Mouse (Mus musculus): Measurements from ENCODE around the gene Gm49355. TPM values are rescaled to one million over a fixed set of nuclear protein-coding genes. Genes with fewer than 3 reads are reported as not detected.
"Not testable (repeated sequence)": the region's sequence is repeated elsewhere in the genome, so short reads cannot be mapped to it uniquely, and the experiment has no call there.

Gene Gm49355
- polyA plus RNA-seq (2015; fragmentation: Nextera tagmentation; extraction: Ambion mirVana), result 0.04 and 0.05 TPM in 2 replicates

DNA sequence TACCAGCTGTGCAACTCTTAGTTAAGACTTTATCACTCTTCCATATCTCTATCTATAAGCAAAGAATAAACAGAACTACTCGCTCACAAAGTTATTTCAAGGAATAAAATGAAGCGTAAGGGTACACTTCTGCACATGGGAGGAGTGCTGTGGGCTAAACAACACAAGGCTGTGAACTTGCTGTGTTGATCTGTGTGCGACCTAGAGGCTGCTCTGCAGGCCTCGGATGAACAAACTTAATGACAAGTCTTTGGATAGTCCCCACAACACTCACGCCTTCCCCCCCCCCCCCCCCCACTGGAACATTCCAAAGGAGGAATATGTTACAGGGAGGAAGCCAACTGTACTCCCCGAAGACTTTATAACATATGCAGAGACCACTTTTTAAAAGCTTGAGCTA is at the start of gene Gm49355:
Gm49355 (plus strand) TSS at position 336 of the 400 bp plus-strand sequence.
- no peak for ATAC-seq (ENCODE audit: low read depth)
- peak within 1 kb of the TSS; percentile 91 for H3K9ac ChIP-seq (ENCODE audit: low read depth, low read length)
- peak within 1 kb of the TSS; percentile 76 for H3K4me2 ChIP-seq (ENCODE audit: low read depth, low read length)
- peak within 1 kb of the TSS; percentile 92 for H3K27ac ChIP-seq (ENCODE audit: low read length)
- H3K36me3 ChIP-seq (ENCODE audit: control insufficient read depth, insufficient read depth), result no peaks in the 10 kb centered on the region; the same call in 1 of the 2 replicates
- H3K27me3 ChIP-seq (ENCODE audit: control insufficient read depth, insufficient read depth, low read depth, low read length), result no peaks in the 10 kb centered on the region
- peak within 1 kb of the TSS; percentile 94 for H3K4me3 ChIP-seq (ENCODE audit: low read depth, low read length)
- WGBS (ENCODE audit: insufficient replicate concordance), result 71% methylated on average over 6 of the region's 6 CpGs
- H3K9me3 ChIP-seq (replicated peaks; ENCODE audit: control insufficient read depth, low read length), result no peaks in the 10 kb centered on the region
- no peaks in the 10 kb centered on the region; the same call in 1 of the 2 replicates for H3K4me1 ChIP-seq (ENCODE audit: control insufficient read depth, low read depth, low read length)

DNA sequence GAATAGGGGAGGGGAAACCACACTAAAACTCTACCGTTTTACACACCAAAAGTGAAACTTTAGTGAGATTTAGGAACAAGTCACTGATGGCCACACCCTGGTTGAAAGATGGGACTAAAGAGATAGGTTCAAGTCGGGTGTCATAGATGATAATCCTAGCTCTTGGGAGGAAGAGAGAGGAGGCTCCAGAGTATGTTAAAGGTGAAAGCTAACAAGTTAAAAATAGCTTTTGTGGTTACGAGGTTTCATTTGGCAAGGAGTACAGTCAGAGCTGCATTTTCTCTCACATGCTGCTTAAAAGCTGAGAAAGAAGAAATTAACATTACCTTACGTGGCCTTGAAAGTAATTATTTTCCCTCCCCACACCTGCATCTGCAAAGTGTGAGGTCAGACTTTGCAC is 40.0 kb upstream of the Gm49355 start:
- Histone ChIP-seq H3K4me2 (ENCODE audit: low read depth, low read length) (no peak overlapping the region), H3K27ac (ENCODE audit: low read length) (no peak overlapping the region), H3K4me3 (ENCODE audit: low read depth, low read length) (no peak overlapping the region), H3K9ac (ENCODE audit: low read depth, low read length) (no peak overlapping the region), H3K36me3 (ENCODE audit: control insufficient read depth, insufficient read depth) (no peaks in the 10 kb centered on the region), H3K4me1 (ENCODE audit: control insufficient read depth, low read depth, low read length) (no peaks in the 10 kb centered on the region), H3K9me3 (replicated peaks; ENCODE audit: control insufficient read depth, low read length) (no peaks in the 10 kb centered on the region), H3K27me3 (ENCODE audit: control insufficient read depth, insufficient read depth, low read depth, low read length) (no peaks in the 10 kb centered on the region)
- 38% methylated on average over 4 of the region's 4 CpGs for WGBS (ENCODE audit: insufficient replicate concordance)
- ATAC-seq (ENCODE audit: low read depth), result no peak

DNA sequence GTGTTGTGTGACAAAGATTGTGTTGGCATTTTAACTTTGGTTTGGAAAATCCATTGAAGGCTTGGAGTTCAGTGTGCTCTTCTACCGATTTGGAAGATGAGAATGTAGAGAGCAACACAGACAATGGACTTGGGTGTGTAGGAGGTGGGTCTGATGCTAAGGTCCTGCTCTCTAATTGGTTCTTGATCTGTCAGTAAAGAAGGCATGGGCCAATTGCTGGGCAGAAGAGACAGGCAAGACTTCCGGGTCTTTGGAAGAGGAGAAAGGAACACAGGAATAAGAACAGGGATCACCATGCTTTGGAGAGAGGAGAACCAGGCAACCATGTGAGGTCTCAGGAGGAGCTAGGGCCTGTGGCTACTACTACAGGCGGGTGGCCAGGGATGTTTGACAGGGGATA is 7.7 kb upstream of the Gm49355 start:
- no peak overlapping the region for H3K4me2 ChIP-seq (ENCODE audit: low read depth, low read length)
- no peak overlapping the region for H3K4me3 ChIP-seq (ENCODE audit: low read depth, low read length)
- H3K27me3 ChIP-seq (ENCODE audit: control insufficient read depth, insufficient read depth, low read depth, low read length), result no peaks in the 10 kb centered on the region
- no peak for ATAC-seq (ENCODE audit: low read depth)
- no peak overlapping the region for H3K27ac ChIP-seq (ENCODE audit: low read length)
- H3K9me3 ChIP-seq (replicated peaks; ENCODE audit: control insufficient read depth, low read length), result no peaks in the 10 kb centered on the region
- H3K36me3 ChIP-seq (ENCODE audit: control insufficient read depth, insufficient read depth), result no peaks in the 10 kb centered on the region
- WGBS (ENCODE audit: insufficient replicate concordance), result 51% methylated on average over 3 of the region's 3 CpGs
- H3K9ac ChIP-seq (ENCODE audit: low read depth, low read length), result no peak overlapping the region
- no peaks in the 10 kb centered on the region for H3K4me1 ChIP-seq (ENCODE audit: control insufficient read depth, low read depth, low read length)

DNA sequence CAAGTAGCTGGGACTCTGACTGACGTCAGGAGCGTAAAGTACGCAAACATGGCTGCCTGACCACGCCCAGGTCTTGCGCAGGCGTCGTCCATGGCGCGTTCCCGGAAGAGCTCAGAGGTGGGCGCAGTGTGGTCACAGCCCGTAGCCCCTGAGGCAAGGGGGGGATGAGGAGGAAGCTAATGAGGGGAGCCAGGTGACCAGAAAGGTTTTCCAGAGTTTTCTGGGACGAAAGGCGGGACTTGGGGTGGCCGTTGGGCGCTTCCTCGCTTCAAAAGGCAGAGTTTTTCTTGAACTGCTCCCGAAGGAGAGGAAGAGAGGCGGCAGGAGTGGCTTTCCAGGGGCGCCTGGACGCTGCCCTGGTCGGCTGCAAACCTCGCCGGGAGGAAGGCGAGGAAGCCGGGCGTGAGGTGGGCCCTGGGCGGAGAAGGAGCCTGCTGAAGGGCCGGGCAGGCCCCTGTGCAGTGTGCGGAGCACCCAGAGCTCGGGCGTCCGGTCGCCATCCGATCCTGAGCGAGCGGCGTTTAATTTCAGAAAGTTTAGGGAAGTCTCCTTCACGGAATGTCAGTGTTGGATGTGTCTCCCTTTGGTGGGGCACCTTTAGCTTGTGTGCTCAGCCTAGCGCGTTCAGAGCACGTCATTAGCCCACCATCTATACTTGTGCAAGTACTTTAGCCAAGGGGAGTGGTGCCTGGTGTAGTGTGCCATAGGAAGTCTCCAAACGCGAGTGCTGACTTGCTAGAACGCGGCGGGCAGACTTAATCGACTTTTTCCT is 551 bp downstream of the Gm49355 start, which contains the start of gene 3830406C13Rik:
3830406C13Rik (plus strand) TSS at position 33 of the 772 bp plus-strand sequence.
- ATAC-seq (ENCODE audit: low read depth), result peak; percentile 94
- whole genome bisulfite sequencing (ENCODE audit: insufficient replicate concordance), result under 1% methylated on average over 48 of the region's 48 CpGs
- no peaks in the 10 kb centered on the region; the same call in 1 of the 2 replicates for H3K36me3 ChIP-seq (ENCODE audit: control insufficient read depth, insufficient read depth)

DNA sequence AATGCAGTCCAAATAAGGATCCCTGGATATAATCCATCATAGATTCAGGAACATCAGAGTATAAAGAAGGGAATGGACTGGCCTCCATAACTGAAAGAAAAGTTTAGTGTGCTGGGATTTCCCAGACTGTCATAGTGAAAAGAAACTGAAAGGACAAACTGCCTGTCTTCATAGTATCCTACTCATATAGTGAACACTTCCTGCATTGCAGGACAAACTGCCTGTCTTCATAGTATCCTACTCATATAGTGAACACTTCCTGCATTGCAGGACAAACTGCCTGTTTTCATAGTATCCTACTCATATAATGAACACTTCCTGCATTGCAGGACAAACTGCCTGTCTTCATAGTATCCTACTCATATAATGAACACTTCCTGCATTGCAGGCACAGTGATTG is 6.0 kb downstream of the Gm49355 start:
- H3K4me3 ChIP-seq (ENCODE audit: low read depth, low read length); H3K9me3 ChIP-seq (replicated peaks; ENCODE audit: control insufficient read depth, low read length); H3K27ac ChIP-seq (ENCODE audit: low read length); H3K4me1 ChIP-seq (ENCODE audit: control insufficient read depth, low read depth, low read length); H3K36me3 ChIP-seq (ENCODE audit: control insufficient read depth, insufficient read depth); H3K27me3 ChIP-seq (ENCODE audit: control insufficient read depth, insufficient read depth, low read depth, low read length); H3K9ac ChIP-seq (ENCODE audit: low read depth, low read length); ATAC-seq (ENCODE audit: low read depth); H3K4me2 ChIP-seq (ENCODE audit: low read depth, low read length): not testable (repeated sequence)

More for the DNA sequence above, 551 bp downstream of the Gm49355 start, which contains the start of gene 3830406C13Rik:
- peak within 1 kb of the TSS; percentile 94 for H3K4me3 ChIP-seq (ENCODE audit: low read depth, low read length)
- no peaks in the 10 kb centered on the region for H3K27me3 ChIP-seq (ENCODE audit: control insufficient read depth, insufficient read depth, low read depth, low read length)
- H3K9ac ChIP-seq (ENCODE audit: low read depth, low read length), result peak within 1 kb of the TSS; percentile 91
- H3K9me3 ChIP-seq (replicated peaks; ENCODE audit: control insufficient read depth, low read length), result no peaks in the 10 kb centered on the region
- no peaks in the 10 kb centered on the region; the same call in 1 of the 2 replicates for H3K4me1 ChIP-seq (ENCODE audit: control insufficient read depth, low read depth, low read length)
- peak within 1 kb of the TSS; percentile 76 for H3K4me2 ChIP-seq (ENCODE audit: low read depth, low read length)
- peak within 1 kb of the TSS; percentile 92 for H3K27ac ChIP-seq (ENCODE audit: low read length)

DNA sequence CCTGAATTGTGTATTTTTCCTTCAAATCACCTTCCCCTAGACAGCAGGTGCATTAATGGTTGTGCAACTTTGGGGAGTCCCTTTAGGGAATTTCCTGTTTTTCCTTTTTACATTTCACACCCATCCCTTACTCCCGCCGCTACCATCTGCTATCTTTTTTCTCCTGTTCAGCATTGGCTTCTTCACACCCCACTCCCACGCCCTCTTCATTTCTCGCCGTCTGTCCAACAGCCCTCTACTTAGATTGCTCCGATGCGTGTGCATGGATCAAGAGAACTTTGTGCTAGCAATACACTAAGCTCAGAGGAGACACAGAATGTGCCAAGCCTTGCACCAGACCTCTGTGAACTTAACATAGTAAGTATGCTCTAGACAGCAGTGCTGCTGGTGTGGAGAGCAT is 12.6 kb downstream of the Gm49355 start:
- Histone ChIP-seq H3K4me1 (ENCODE audit: control insufficient read depth, low read depth, low read length) (no peaks in the 10 kb centered on the region), H3K36me3 (ENCODE audit: control insufficient read depth, insufficient read depth) (no peaks in the 10 kb centered on the region), H3K9me3 (replicated peaks; ENCODE audit: control insufficient read depth, low read length) (no peaks in the 10 kb centered on the region), H3K9ac (ENCODE audit: low read depth, low read length) (no peak overlapping the region), H3K4me2 (ENCODE audit: low read depth, low read length) (no peak overlapping the region), H3K27me3 (ENCODE audit: control insufficient read depth, insufficient read depth, low read depth, low read length) (no peaks in the 10 kb centered on the region), H3K27ac (ENCODE audit: low read length) (no peak overlapping the region), H3K4me3 (ENCODE audit: low read depth, low read length) (no peak overlapping the region)
- no peak for ATAC-seq (ENCODE audit: low read depth)
- WGBS (ENCODE audit: insufficient replicate concordance), result 77% methylated on average over 7 of the region's 7 CpGs

DNA sequence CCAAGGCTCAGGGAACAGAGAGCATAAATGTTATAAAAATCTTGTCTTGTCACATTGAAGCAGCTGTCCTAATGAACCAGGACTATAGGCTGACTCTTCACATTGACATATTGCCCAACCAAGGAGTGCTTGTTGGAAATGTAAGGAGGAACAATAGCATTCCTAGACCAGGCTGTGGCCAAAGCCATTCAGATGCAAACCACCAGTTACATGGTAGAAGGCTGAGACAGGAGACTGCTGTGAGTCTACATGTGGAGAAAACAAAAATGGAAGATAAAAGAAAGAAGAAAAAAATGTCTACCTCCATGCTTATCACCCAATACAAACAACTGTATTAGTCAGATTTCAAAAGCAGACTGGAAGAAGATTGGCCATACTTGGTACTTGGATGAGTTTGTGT is 15.4 kb downstream of the Gm49355 start:
- Histone ChIP-seq H3K27me3 (ENCODE audit: control insufficient read depth, insufficient read depth, low read depth, low read length) (no peaks in the 10 kb centered on the region), H3K9ac (ENCODE audit: low read depth, low read length) (no peak overlapping the region), H3K4me3 (ENCODE audit: low read depth, low read length) (no peak overlapping the region), H3K9me3 (replicated peaks; ENCODE audit: control insufficient read depth, low read length) (no peaks in the 10 kb centered on the region), H3K4me2 (ENCODE audit: low read depth, low read length) (no peak overlapping the region), H3K27ac (ENCODE audit: low read length) (no peak overlapping the region), H3K36me3 (ENCODE audit: control insufficient read depth, insufficient read depth) (no peaks in the 10 kb centered on the region), H3K4me1 (ENCODE audit: control insufficient read depth, low read depth, low read length) (no peaks in the 10 kb centered on the region)
- no peak for ATAC-seq (ENCODE audit: low read depth)

DNA sequence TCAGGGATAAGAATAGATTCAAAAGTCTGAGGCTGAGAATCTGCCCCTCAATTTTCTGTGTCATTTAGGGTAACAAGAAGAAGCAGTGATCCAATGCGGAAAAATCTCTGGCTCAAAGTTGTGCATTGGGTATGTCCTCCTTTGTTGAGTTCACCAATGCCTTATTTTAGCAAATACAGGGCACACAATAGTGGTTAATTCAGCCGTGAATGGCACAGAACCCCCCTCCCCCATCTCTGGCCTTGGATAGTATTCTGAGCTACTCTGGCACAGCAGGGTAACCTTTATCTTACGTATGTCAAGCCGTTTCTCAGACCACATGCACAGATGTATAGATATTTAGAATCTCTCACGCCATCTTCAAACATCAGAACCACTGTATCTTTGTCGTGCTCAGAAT is 15.9 kb downstream of the Gm49355 start:
- Histone ChIP-seq H3K4me1 (ENCODE audit: control insufficient read depth, low read depth, low read length) (no peaks in the 10 kb centered on the region), H3K36me3 (ENCODE audit: control insufficient read depth, insufficient read depth) (no peaks in the 10 kb centered on the region), H3K9ac (ENCODE audit: low read depth, low read length) (no peak overlapping the region), H3K27me3 (ENCODE audit: control insufficient read depth, insufficient read depth, low read depth, low read length) (no peaks in the 10 kb centered on the region), H3K9me3 (replicated peaks; ENCODE audit: control insufficient read depth, low read length) (no peaks in the 10 kb centered on the region), H3K4me2 (ENCODE audit: low read depth, low read length) (no peak overlapping the region), H3K27ac (ENCODE audit: low read length) (no peak overlapping the region), H3K4me3 (ENCODE audit: low read depth, low read length) (no peak overlapping the region)
- 60% methylated on average over 6 of the region's 6 CpGs for WGBS (ENCODE audit: insufficient replicate concordance)
- ATAC-seq (ENCODE audit: low read depth), result no peak

DNA sequence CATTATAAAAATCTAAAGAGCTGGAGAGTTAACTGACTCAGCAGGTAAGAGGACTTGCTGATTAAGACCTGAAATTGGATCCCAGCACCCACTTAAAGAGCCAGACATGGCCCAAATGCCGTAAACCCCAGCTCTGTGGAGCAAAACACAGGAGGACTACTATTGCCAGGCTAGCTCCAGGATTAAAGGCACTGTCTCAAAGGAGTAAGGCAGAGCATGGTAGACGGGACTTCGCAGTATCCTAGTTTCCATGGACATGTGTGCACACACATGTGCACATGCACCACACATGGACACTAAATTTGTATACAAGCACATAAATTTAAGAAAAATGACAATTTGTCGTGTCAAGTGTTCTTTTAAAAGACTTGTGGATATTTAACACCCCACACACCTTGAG is 16.5 kb downstream of the Gm49355 start:
- WGBS (ENCODE audit: insufficient replicate concordance), result 78% methylated on average over 4 of the region's 4 CpGs
- H3K9ac ChIP-seq (ENCODE audit: low read depth, low read length), result no peak overlapping the region

More for the DNA sequence above, 16.5 kb downstream of the Gm49355 start:
- no peak overlapping the region for H3K4me3 ChIP-seq (ENCODE audit: low read depth, low read length)
- no peaks in the 10 kb centered on the region for H3K9me3 ChIP-seq (replicated peaks; ENCODE audit: control insufficient read depth, low read length)
- no peak overlapping the region for H3K4me2 ChIP-seq (ENCODE audit: low read depth, low read length)
- no peaks in the 10 kb centered on the region for H3K36me3 ChIP-seq (ENCODE audit: control insufficient read depth, insufficient read depth)
- no peak for ATAC-seq (ENCODE audit: low read depth)
- H3K27ac ChIP-seq (ENCODE audit: low read length), result no peak overlapping the region
- H3K4me1 ChIP-seq (ENCODE audit: control insufficient read depth, low read depth, low read length), result no peaks in the 10 kb centered on the region
- H3K27me3 ChIP-seq (ENCODE audit: control insufficient read depth, insufficient read depth, low read depth, low read length), result no peaks in the 10 kb centered on the region

Measured in liver, embryonic 16.5 days (tissue).